Mouse (Mus musculus): ENCODE results near the gene Adh7. TPM values are rescaled to one million over a fixed set of nuclear protein-coding genes. Genes with fewer than 3 reads are reported as not detected.

Adh7 gene
- total RNA-seq (2021): 37.9 and 41.2 TPM in 2 replicates
- long read RNA-seq, transcript Adh7-201 (9 exons, 3,432 nt): major isoform, 16 of 26 reads
- long read RNA-seq, partial matches to known transcripts: 3 of 26 reads
- long read RNA-seq, other reads (novel, unspliced or antisense): 7 of 26 reads

- DNase-seq: no peak
These were observed at the start of gene Adh7 for GRCm38 (mm10) chr3:138217631-138218264. Gene Adh7, plus strand, starts transcription at chr3:138217760.

- no peak for DNase-seq
These were observed 44.3 kb upstream of the Adh7 start for GRCm38 (mm10) chr3:138173291-138173690.

GRCm38 (mm10) chr3:138175551-138175950 is 42.0 kb upstream of the Adh7 start:
- DNase-seq: no peak

- DNase-seq: no peak
These were observed 35.5 kb upstream of the Adh7 start for GRCm38 (mm10) chr3:138182019-138182418.

- DNase-seq: no peak
These were observed 34.2 kb upstream of the Adh7 start for GRCm38 (mm10) chr3:138183371-138183770.

- DNase-seq: no peak
These were observed 32.3 kb upstream of the Adh7 start for GRCm38 (mm10) chr3:138185290-138185689.

- no peak for DNase-seq
These were observed 31.3 kb upstream of the Adh7 start for GRCm38 (mm10) chr3:138185995-138186930.

- DNase-seq: no peak
These were observed 25.3 kb upstream of the Adh7 start for GRCm38 (mm10) chr3:138192260-138192659.

GRCm38 (mm10) chr3:138193683-138194302 is 23.8 kb upstream of the Adh7 start, which contains the start of gene 4930579F01Rik:
Gene 4930579F01Rik, minus strand, starts transcription at chr3:138193825.
- no peak for DNase-seq

GRCm38 (mm10) chr3:138197093-138197492 is 20.5 kb upstream of the Adh7 start:
- DNase-seq: no peak

GRCm38 (mm10) chr3:138197556-138197955 is 20.0 kb upstream of the Adh7 start:
- DNase-seq: no peak

GRCm38 (mm10) chr3:138197973-138198721 is 19.4 kb upstream of the Adh7 start:
- peak; percentile 89 for DNase-seq

- DNase-seq: no peak
These were observed 18.9 kb upstream of the Adh7 start for GRCm38 (mm10) chr3:138198722-138199068.

GRCm38 (mm10) chr3:138208821-138209220 is 8.7 kb upstream of the Adh7 start:
- no peak for DNase-seq

GRCm38 (mm10) chr3:138210432-138211075 is 7.0 kb upstream of the Adh7 start:
- peak; percentile 24 for DNase-seq

- DNase-seq: peak; percentile 25
These were observed 5.1 kb upstream of the Adh7 start for GRCm38 (mm10) chr3:138212431-138212951.

- DNase-seq: peak; percentile 46
These were observed 2.1 kb upstream of the Adh7 start for GRCm38 (mm10) chr3:138215395-138215989.

- no peak for DNase-seq
These were observed 1.5 kb upstream of the Adh7 start for GRCm38 (mm10) chr3:138216091-138216490.

- DNase-seq: no peak
These were observed 3.6 kb downstream of the Adh7 start for GRCm38 (mm10) chr3:138221116-138221515.

GRCm38 (mm10) chr3:138222511-138222910 is 5.0 kb downstream of the Adh7 start:
- DNase-seq: no peak

GRCm38 (mm10) chr3:138222952-138223351 is 5.4 kb downstream of the Adh7 start:
- peak; percentile 58 for DNase-seq

Data from adrenal gland, postnatal 25 days (tissue).